Mouse (Mus musculus): ENCODE measurements around the gene Ddit4.
A peak's percentile ranks its signal among the peaks of the same experiment; 100 is the strongest.
"Not testable (repeated sequence)": the region's sequence is repeated elsewhere in the genome, so short reads cannot be mapped to it uniquely, and the experiment has no call there.

Ddit4 gene

GRCm38 (mm10) chr10:59951211-59952151 lies at the start of gene Ddit4:
TSS of gene Ddit4 (minus strand) at chr10:59951834.
- peak; percentile 98 for DNase-seq (ENCODE audit: low spot score)

- no peak for DNase-seq (ENCODE audit: low spot score)
Measured at GRCm38 (mm10) chr10:59999057-59999456, 47.4 kb upstream of the Ddit4 start.

- DNase-seq (ENCODE audit: low spot score): no peak
Measured at GRCm38 (mm10) chr10:59997591-59997990, 46.0 kb upstream of the Ddit4 start.

GRCm38 (mm10) chr10:59995889-59996288 lies 44.3 kb upstream of the Ddit4 start:
- no peak for DNase-seq (ENCODE audit: low spot score)

GRCm38 (mm10) chr10:59993813-59994212 lies 42.2 kb upstream of the Ddit4 start:
- not testable (repeated sequence) for DNase-seq (ENCODE audit: low spot score)

GRCm38 (mm10) chr10:59992024-59992423 lies 40.4 kb upstream of the Ddit4 start:
- no peak for DNase-seq (ENCODE audit: low spot score)

- DNase-seq (ENCODE audit: low spot score): no peak
Measured at GRCm38 (mm10) chr10:59991262-59991880, 39.7 kb upstream of the Ddit4 start.

- no peak for DNase-seq (ENCODE audit: low spot score)
Measured at GRCm38 (mm10) chr10:59990393-59990792, 38.8 kb upstream of the Ddit4 start.

- DNase-seq (ENCODE audit: low spot score): no peak
Measured at GRCm38 (mm10) chr10:59988036-59988435, 36.4 kb upstream of the Ddit4 start.

- no peak for DNase-seq (ENCODE audit: low spot score)
Measured at GRCm38 (mm10) chr10:59982379-59982873, 30.8 kb upstream of the Ddit4 start.

- DNase-seq (ENCODE audit: low spot score): no peak
Measured at GRCm38 (mm10) chr10:59981792-59982191, 30.2 kb upstream of the Ddit4 start.

GRCm38 (mm10) chr10:59981336-59981735 lies 29.7 kb upstream of the Ddit4 start:
- no peak for DNase-seq (ENCODE audit: low spot score)

GRCm38 (mm10) chr10:59980815-59981244 lies 29.2 kb upstream of the Ddit4 start:
- no peak for DNase-seq (ENCODE audit: low spot score)

GRCm38 (mm10) chr10:59978873-59979743 lies 27.5 kb upstream of the Ddit4 start:
- no peak for DNase-seq (ENCODE audit: low spot score)

GRCm38 (mm10) chr10:59978401-59978800 lies 26.8 kb upstream of the Ddit4 start:
- DNase-seq (ENCODE audit: low spot score): no peak

- DNase-seq (ENCODE audit: low spot score): no peak
Measured at GRCm38 (mm10) chr10:59977715-59978343, 26.2 kb upstream of the Ddit4 start.

GRCm38 (mm10) chr10:59977141-59977540 lies 25.5 kb upstream of the Ddit4 start:
- DNase-seq (ENCODE audit: low spot score): no peak

- DNase-seq (ENCODE audit: low spot score): no peak
Measured at GRCm38 (mm10) chr10:59974786-59975185, 23.2 kb upstream of the Ddit4 start.

GRCm38 (mm10) chr10:59974191-59974664 lies 22.6 kb upstream of the Ddit4 start:
- no peak for DNase-seq (ENCODE audit: low spot score)

GRCm38 (mm10) chr10:59973400-59973799 lies 21.8 kb upstream of the Ddit4 start:
- DNase-seq (ENCODE audit: low spot score): no peak

- no peak for DNase-seq (ENCODE audit: low spot score)
Measured at GRCm38 (mm10) chr10:59972999-59973398, 21.4 kb upstream of the Ddit4 start.
